Comparison of ENCODE assay signal across 8 mouse cellular contexts in the genomic region with DNA sequence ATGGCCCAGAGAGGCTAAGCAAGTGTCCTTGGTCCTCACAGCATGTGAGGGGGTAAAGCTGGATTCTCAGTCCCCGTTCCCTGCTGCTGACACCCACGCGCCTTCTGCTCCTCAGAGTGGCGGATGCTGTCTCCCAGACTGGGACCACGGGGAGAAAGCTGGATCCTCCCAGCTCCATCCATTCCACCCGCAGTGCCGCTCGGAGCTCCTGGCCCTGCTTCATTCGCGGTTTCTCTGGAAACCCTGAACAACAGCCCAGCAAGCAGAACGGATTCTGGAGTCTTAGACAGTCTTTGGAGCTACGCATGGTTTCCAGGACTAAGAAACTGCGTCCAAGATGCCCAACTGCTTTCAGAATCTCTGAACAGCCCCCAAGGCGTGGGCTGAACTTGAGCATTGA.
DNase-seq lines count a peak whose midpoint lies in the region; ATAC-seq and TF ChIP-seq lines count a peak whose summit lies in the region.

No protein-coding gene starts in this region.

- ATAC-seq in kidney, embryonic 14.5 days (ENCODE audit: low FRiP score, low TSS enrichment): no peak
- peak; percentile 62 for ATAC-seq in forebrain, postnatal 0 days
- ATAC-seq in neural tube, embryonic 13.5 days (ENCODE audit: low read depth): no peak

- no peaks in the 10 kb centered on the region for H3K27me3 ChIP-seq in kidney, embryonic 14.5 days (ENCODE audit: control insufficient read depth, insufficient read depth, low read length)
- no peaks in the 10 kb centered on the region for H3K27me3 ChIP-seq in forebrain, postnatal 0 days (ENCODE audit: insufficient read depth, low read length)
- no peaks in the 10 kb centered on the region for H3K27me3 ChIP-seq in neural tube, embryonic 13.5 days

- no peak for TF ChIP-seq CTCF in forebrain, postnatal 0 days (IDR thresholded peaks at IDR 0.05; ENCODE audit: low read depth)

- 71% methylated on average over 14 of the region's 14 CpGs for WGBS in kidney, embryonic 14.5 days
- WGBS in forebrain, postnatal 0 days: 46% methylated on average over 14 of the region's 14 CpGs
- 54% methylated on average over 14 of the region's 14 CpGs for WGBS in neural tube, embryonic 13.5 days

- H3K36me3 ChIP-seq in kidney, embryonic 14.5 days (ENCODE audit: control insufficient read depth, insufficient read depth, low read length): no peaks in the 10 kb centered on the region
- H3K36me3 ChIP-seq in forebrain, postnatal 0 days (ENCODE audit: insufficient read depth): no peaks in the 10 kb centered on the region
- H3K36me3 ChIP-seq in neural tube, embryonic 13.5 days: no peaks in the 10 kb centered on the region

- H3K27ac ChIP-seq in kidney, embryonic 14.5 days (ENCODE audit: low read depth, low read length): peak overlapping the region; percentile 24; the same call in 1 of the 2 replicates
- H3K27ac ChIP-seq in forebrain, postnatal 0 days (ENCODE audit: low read depth, low read length): peak overlapping the region; percentile 72
- peak overlapping the region; percentile 81 for H3K27ac ChIP-seq in neural tube, embryonic 13.5 days (replicated peaks)

- peaks cover 48% of the 10 kb centered on the region for H3K4me1 ChIP-seq in kidney, embryonic 14.5 days (ENCODE audit: control insufficient read depth, insufficient read depth, low read length)
- peaks cover 12% of the 10 kb centered on the region; the same call in 1 of the 2 replicates for H3K4me1 ChIP-seq in forebrain, postnatal 0 days (ENCODE audit: insufficient read depth)
- peaks cover 72% of the 10 kb centered on the region for H3K4me1 ChIP-seq in neural tube, embryonic 13.5 days (replicated peaks)

- H3K4me2 ChIP-seq in kidney, embryonic 14.5 days (replicated peaks; ENCODE audit: low read depth, low read length): no peak overlapping the region
- no peak overlapping the region for H3K4me2 ChIP-seq in forebrain, postnatal 0 days (ENCODE audit: low read depth)
- H3K4me2 ChIP-seq in neural tube, embryonic 13.5 days: no peak overlapping the region

- no peaks in the 10 kb centered on the region for H3K9me3 ChIP-seq in kidney, embryonic 14.5 days (ENCODE audit: control insufficient read depth, low read length)
- no peaks in the 10 kb centered on the region for H3K9me3 ChIP-seq in forebrain, postnatal 0 days (ENCODE audit: low read length)
- no peaks in the 10 kb centered on the region for H3K9me3 ChIP-seq in neural tube, embryonic 13.5 days

- no peak for DNase-seq in kidney, postnatal 25 days
- peak; percentile 76 for DNase-seq in forebrain, postnatal 0 days
- DNase-seq in layer of hippocampus, adult 9-10 months (ENCODE audit: low spot score): peak; percentile 71
- no peak for DNase-seq in spleen, postnatal 10 days (ENCODE audit: low spot score in 2 of 2)
- DNase-seq in lung, postnatal 36 days: no peak
- no peak for DNase-seq in ovary, postnatal 14 days (ENCODE audit: low spot score)

- peak overlapping the region; percentile 37; the same call in 1 of the 2 replicates for H3K9ac ChIP-seq in kidney, embryonic 14.5 days (ENCODE audit: low read depth, low read length)
- H3K9ac ChIP-seq in forebrain, postnatal 0 days: no peak overlapping the region
- H3K9ac ChIP-seq in neural tube, embryonic 13.5 days: 0 out of 2 replicates have a peak overlapping the region, but pooled peaks have one; percentile 41

- H3K4me3 ChIP-seq in kidney, embryonic 14.5 days (ENCODE audit: low read length): no peak overlapping the region
- no peak overlapping the region for H3K4me3 ChIP-seq in forebrain, postnatal 0 days (ENCODE audit: low read depth, low read length)
- H3K4me3 ChIP-seq in neural tube, embryonic 13.5 days: no peak overlapping the region

Comparison
In these comparisons a context has a peak if more than half of its experiments do, and no peak if none do; other contexts are left out.
1. H3K27ac ChIP-seq: peak in every context shown above with its lines; median percentile 81 in neural tube, embryonic 13.5 days; 72 in forebrain, postnatal 0 days; 24 in kidney, embryonic 14.5 days.
2. DNase-seq: peak in forebrain, postnatal 0 days (single experiment) and layer of hippocampus, adult 9-10 months (single experiment); none in kidney, postnatal 25 days (0 of 2), spleen, postnatal 10 days (0 of 2), lung, postnatal 36 days (single experiment) and ovary, postnatal 14 days (single experiment).